Mouse (Mus musculus) layer of hippocampus, postnatal 14 days (tissue): ENCODE results near the gene Tcf20. TPM values are rescaled to one million over a fixed set of nuclear protein-coding genes. Genes with fewer than 3 reads are reported as not detected.
A peak's percentile ranks its signal among the peaks of the same experiment; 100 is the strongest.
"Not testable (repeated sequence)": the region's sequence is repeated elsewhere in the genome, so short reads cannot be mapped to it uniquely, and the experiment has no call there.

Experiments
- DNase-seq, 2 experiments: peaks; one replicate each; pipeline ENCODE4 v3.0.0; 2021 to 2022; ENCODE audit warnings: low spot score in 2 of 2, mixed read lengths in 1 of 2
- total RNA-seq, 2 experiments: library from RNA; stranded (reverse); gene quantifications; 2 replicates each; pipeline ENCODE4 v1.2.3; 2021

Gene Tcf20
- total RNA-seq, 2 experiments from 2014 or later: 155 to 157 TPM

GRCm38 (mm10) chr15:82902521-82902920 is 85.2 kb downstream of the Tcf20 start:
- no peak for DNase-seq

GRCm38 (mm10) chr15:82901306-82901705 is 86.4 kb downstream of the Tcf20 start:
- DNase-seq: no peak

GRCm38 (mm10) chr15:82900331-82900730 is 87.3 kb downstream of the Tcf20 start:
- DNase-seq: no peak

- peak in 1 of 2 experiments; percentile 80 for DNase-seq
Observed at GRCm38 (mm10) chr15:82899676-82900301, 87.9 kb downstream of the Tcf20 start.

- DNase-seq: no peak
Observed at GRCm38 (mm10) chr15:82898740-82899675, 88.7 kb downstream of the Tcf20 start.

- DNase-seq: no peak
Observed at GRCm38 (mm10) chr15:82898141-82898739, 89.4 kb downstream of the Tcf20 start.

- DNase-seq: no peak
Observed at GRCm38 (mm10) chr15:82896336-82896735, 91.3 kb downstream of the Tcf20 start.

GRCm38 (mm10) chr15:82890470-82890869 is 97.2 kb downstream of the Tcf20 start:
- DNase-seq: no peak

GRCm38 (mm10) chr15:82889426-82889825 is 98.2 kb downstream of the Tcf20 start:
- DNase-seq: no peak

- no peak for DNase-seq
Observed at GRCm38 (mm10) chr15:82888466-82888865, 99.2 kb downstream of the Tcf20 start.

GRCm38 (mm10) chr15:82877309-82877708 is 110.4 kb downstream of the Tcf20 start:
- DNase-seq: no peak

- no peak for DNase-seq
Observed at GRCm38 (mm10) chr15:82876863-82877262, 110.8 kb downstream of the Tcf20 start.

- no peak for DNase-seq
Observed at GRCm38 (mm10) chr15:82872037-82872436, 115.6 kb downstream of the Tcf20 start.

GRCm38 (mm10) chr15:82866286-82866685 is 121.4 kb downstream of the Tcf20 start:
- DNase-seq: not testable (repeated sequence)

- DNase-seq: no peak
Observed at GRCm38 (mm10) chr15:82863674-82864073, 124.0 kb downstream of the Tcf20 start.

- DNase-seq: no peak
Observed at GRCm38 (mm10) chr15:82856652-82857378, 130.9 kb downstream of the Tcf20 start.

GRCm38 (mm10) chr15:82856065-82856464 is 131.6 kb downstream of the Tcf20 start:
- no peak for DNase-seq

- no peak for DNase-seq
Observed at GRCm38 (mm10) chr15:82839146-82839545, 148.5 kb downstream of the Tcf20 start.

- no peak for DNase-seq
Observed at GRCm38 (mm10) chr15:82829917-82830316, 157.8 kb downstream of the Tcf20 start.

GRCm38 (mm10) chr15:82825866-82826265 is 161.8 kb downstream of the Tcf20 start:
- no peak for DNase-seq

- DNase-seq: no peak
Observed at GRCm38 (mm10) chr15:82822347-82822746, 165.3 kb downstream of the Tcf20 start.
